Mouse (Mus musculus): ENCODE measurements around the gene A930018P22Rik. TPM values are rescaled to one million over a fixed set of nuclear protein-coding genes. Genes with fewer than 3 reads are reported as not detected.
"Not testable (repeated sequence)": the region's sequence is repeated elsewhere in the genome, so short reads cannot be mapped to it uniquely, and the experiment has no call there.

The A930018P22Rik gene
- polyA plus RNA-seq, 1 experiment from 2014 or later: not detected

DNA sequence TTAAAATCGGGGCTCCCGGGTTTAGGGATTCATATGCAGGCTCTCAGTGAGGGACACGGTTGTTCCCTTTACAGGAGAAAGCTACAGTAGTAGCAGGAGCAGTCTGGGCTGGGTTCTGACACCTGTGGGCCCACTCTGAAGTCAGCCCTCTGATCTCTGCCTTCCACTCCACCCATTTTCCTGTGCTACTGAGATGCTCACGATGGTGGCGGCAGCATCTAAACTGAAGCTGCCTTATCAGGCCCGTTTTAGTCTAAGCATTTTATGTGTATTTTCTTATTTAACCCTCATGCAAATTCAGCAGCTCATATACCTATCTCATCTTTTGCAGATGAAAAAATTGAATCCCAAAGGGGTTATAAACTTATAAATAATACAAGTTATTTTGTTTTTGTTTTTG is 17.8 kb upstream of the A930018P22Rik start:
- no peak overlapping the region for H3K27ac ChIP-seq (ENCODE audit: low read depth)
- WGBS: 79% methylated on average over 6 of the region's 6 CpGs
- no peak overlapping the region for H3K9ac ChIP-seq
- no peak for DNase-seq
- TF ChIP-seq CTCF (IDR thresholded peaks at IDR 0.05; ENCODE audit: low read depth): no peak
- no peaks in the 10 kb centered on the region for H3K27me3 ChIP-seq (ENCODE audit: insufficient read depth, low read length)
- no peak overlapping the region for H3K4me3 ChIP-seq (ENCODE audit: low read depth, low read length)
- no peaks in the 10 kb centered on the region for H3K9me3 ChIP-seq (ENCODE audit: low read depth, low read length)
- ATAC-seq (ENCODE audit: insufficient read depth): no peak
- H3K4me2 ChIP-seq: no peak overlapping the region
- no peaks in the 10 kb centered on the region for H3K36me3 ChIP-seq (ENCODE audit: insufficient read depth)
- H3K4me1 ChIP-seq (ENCODE audit: insufficient read depth): no peaks in the 10 kb centered on the region

DNA sequence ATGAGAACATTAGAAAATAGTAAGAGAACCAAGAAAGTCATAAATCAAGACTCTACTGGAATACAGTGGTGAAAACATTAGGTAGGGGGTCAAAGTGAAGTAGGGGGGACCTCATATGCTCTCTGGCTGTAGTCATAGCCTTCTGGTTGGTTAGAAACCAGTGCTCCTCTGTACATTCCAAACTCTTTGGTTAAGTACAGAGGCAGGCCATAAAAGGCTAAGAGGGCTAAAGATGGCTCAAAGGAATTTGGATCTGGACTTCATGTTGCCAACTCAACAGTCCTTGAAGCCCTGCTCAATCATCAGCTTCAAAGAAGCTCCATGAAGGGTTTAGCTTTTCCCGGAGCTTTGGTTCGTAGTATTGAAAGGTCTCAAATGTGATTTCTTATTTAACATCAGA is 13.5 kb upstream of the A930018P22Rik start:
- not testable (repeated sequence) for H3K27me3 ChIP-seq (ENCODE audit: insufficient read depth, low read length); H3K4me1 ChIP-seq (ENCODE audit: insufficient read depth); ATAC-seq (ENCODE audit: insufficient read depth); H3K9ac ChIP-seq; H3K4me3 ChIP-seq (ENCODE audit: low read depth, low read length); DNase-seq; H3K4me2 ChIP-seq; H3K27ac ChIP-seq (ENCODE audit: low read depth); H3K9me3 ChIP-seq (ENCODE audit: low read depth, low read length); H3K36me3 ChIP-seq (ENCODE audit: insufficient read depth)
- WGBS: 78% methylated on average over 2 of the region's 2 CpGs

DNA sequence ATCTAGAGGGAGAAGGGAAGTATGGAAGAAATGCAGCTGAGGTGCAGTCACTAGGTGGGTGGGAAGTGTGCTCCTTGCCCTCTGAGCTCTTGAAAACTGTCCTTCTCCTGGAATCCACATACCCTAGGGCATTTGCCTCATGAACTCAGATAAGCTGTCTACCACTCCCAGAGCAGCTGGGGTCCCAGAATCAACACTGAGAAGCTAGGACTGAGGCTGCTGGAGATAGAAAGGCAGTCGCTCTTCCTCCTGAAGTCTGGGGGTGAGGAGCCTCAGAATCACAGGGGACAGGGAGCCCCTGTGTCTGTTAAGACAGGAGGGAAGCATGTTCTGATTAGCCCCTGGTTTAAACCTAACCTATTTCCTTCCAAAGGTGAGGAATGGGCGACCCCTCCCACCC is 13.0 kb upstream of the A930018P22Rik start:
- Histone ChIP-seq H3K4me1 (ENCODE audit: insufficient read depth) (no peaks in the 10 kb centered on the region), H3K27me3 (ENCODE audit: insufficient read depth, low read length) (no peaks in the 10 kb centered on the region), H3K4me3 (ENCODE audit: low read depth, low read length) (no peak overlapping the region), H3K9me3 (ENCODE audit: low read depth, low read length) (no peaks in the 10 kb centered on the region), H3K27ac (ENCODE audit: low read depth) (peak overlapping the region; percentile 6; the same call in 1 of the 2 replicates), H3K9ac (no peak overlapping the region), H3K4me2 (no peak overlapping the region), H3K36me3 (ENCODE audit: insufficient read depth) (no peaks in the 10 kb centered on the region)
- TF ChIP-seq CTCF (IDR thresholded peaks at IDR 0.05; ENCODE audit: low read depth): no peak
- DNase-seq (no peak), ATAC-seq (ENCODE audit: insufficient read depth) (no peak)
- whole genome bisulfite sequencing: 51% methylated on average over 2 of the region's 2 CpGs

DNA sequence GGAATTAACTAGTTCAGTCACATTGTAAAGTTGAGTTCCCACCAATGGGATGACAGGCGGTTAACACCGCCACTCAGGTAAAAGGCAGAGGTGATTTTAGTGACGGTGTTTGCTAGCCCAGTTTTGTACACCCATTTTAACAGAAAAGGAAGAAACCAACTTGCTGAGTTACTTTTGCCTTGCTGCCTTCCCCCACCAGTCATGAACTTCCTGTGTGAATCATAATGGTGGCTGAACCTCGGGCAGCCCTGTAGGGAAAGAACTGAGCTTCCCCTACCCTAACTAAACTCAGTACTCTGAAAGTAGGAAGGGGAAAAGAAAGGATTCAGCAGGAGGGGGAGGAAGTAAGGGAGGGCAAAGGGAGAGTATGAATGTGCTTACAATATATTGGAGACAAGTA is 12.5 kb upstream of the A930018P22Rik start:
- Histone ChIP-seq H3K4me2 (no peak overlapping the region), H3K4me3 (ENCODE audit: low read depth, low read length) (no peak overlapping the region), H3K9ac (no peak overlapping the region), H3K27me3 (ENCODE audit: insufficient read depth, low read length) (no peaks in the 10 kb centered on the region), H3K27ac (ENCODE audit: low read depth) (peak overlapping the region; percentile 6; the same call in 1 of the 2 replicates), H3K4me1 (ENCODE audit: insufficient read depth) (no peaks in the 10 kb centered on the region), H3K9me3 (ENCODE audit: low read depth, low read length) (no peaks in the 10 kb centered on the region), H3K36me3 (ENCODE audit: insufficient read depth) (no peaks in the 10 kb centered on the region)
- 83% methylated on average over 4 of the region's 4 CpGs for WGBS
- ATAC-seq (ENCODE audit: insufficient read depth): no peak
- no peak for TF ChIP-seq CTCF (IDR thresholded peaks at IDR 0.05; ENCODE audit: low read depth)
- no peak for DNase-seq

DNA sequence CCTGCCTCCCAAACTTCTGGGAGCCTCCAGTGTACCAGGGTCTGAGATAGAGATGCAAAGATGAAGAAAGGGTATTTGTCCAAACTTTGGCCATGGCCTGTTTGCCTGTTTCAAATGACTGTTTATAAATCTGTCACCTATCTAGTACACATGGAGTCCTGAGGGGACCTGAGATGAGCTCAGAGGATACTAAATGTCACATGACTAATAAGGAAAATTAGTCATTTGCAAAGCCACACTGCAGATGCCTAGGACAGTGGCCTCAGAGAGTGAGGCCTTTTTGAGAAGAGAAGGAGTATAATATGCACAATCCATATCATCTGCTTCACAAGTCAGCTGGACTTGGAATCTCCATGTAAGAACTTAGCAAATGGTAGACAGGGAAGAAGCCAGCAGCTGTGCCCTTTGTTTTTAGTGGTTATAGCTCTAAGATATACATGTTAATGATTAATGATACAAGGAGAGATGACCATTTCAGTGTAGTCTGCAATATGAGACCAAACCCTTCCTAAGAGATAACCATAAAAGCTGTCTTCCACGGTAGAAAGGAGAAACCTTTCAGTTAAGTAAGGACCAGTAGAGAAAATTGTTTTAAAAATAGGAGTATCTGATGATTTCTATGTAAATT is 11.3 kb upstream of the A930018P22Rik start:
- not testable (repeated sequence) for DNase-seq; ATAC-seq (ENCODE audit: insufficient read depth); H3K27me3 ChIP-seq (ENCODE audit: insufficient read depth, low read length); H3K4me3 ChIP-seq (ENCODE audit: low read depth, low read length); H3K27ac ChIP-seq (ENCODE audit: low read depth); H3K4me2 ChIP-seq; H3K9me3 ChIP-seq (ENCODE audit: low read depth, low read length); H3K4me1 ChIP-seq (ENCODE audit: insufficient read depth); H3K36me3 ChIP-seq (ENCODE audit: insufficient read depth); H3K9ac ChIP-seq
- no CpG with 5 or more reads among the region's 1 CpGs for WGBS

DNA sequence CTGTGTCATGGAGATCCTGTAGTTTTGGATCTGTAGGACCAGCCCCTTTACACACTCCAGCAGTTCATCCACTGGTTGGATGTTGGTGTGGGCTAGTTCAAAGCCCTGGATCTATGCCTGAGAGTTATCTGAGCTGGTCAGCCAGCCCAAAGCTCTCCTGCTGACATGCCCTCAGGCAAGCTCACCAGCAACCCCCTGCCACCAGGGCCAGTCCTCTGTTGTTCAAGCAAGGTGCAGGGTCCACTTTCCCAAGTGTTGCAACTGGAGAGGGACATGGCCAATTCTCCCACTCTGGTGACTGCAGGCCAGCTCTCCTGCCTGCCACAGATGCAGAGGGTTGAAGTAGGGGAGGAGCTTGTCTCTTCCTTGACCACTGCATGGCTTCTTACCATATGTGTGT is 9.0 kb upstream of the A930018P22Rik start:
- H3K9ac ChIP-seq; H3K27me3 ChIP-seq (ENCODE audit: insufficient read depth, low read length); H3K9me3 ChIP-seq (ENCODE audit: low read depth, low read length); H3K27ac ChIP-seq (ENCODE audit: low read depth); DNase-seq; H3K4me2 ChIP-seq; ATAC-seq (ENCODE audit: insufficient read depth); H3K4me1 ChIP-seq (ENCODE audit: insufficient read depth); H3K36me3 ChIP-seq (ENCODE audit: insufficient read depth); H3K4me3 ChIP-seq (ENCODE audit: low read depth, low read length): not testable (repeated sequence)

DNA sequence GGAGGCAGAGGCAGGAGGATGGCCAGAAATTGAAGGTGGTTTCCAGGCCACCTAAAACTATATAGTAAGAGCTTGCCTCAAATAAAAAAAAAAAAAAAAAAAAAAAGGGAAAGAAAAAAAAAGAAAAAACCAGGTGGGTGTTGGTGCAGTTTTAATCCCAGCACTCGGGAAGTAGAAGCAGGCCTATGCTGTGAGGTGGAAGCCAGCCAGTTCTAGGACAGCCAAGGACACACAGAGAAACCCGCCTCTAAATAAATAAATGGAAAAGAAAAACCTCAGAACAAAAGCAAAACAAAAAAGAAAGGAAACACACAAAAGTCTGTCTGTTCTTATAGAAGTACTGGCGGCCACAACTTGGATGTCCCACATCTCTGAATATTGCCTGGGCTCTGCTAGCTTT is 7.7 kb upstream of the A930018P22Rik start:
- WGBS: 77% methylated on average over 3 of the region's 3 CpGs
- Histone ChIP-seq H3K27ac (ENCODE audit: low read depth) (no peak overlapping the region), H3K36me3 (ENCODE audit: insufficient read depth) (no peaks in the 10 kb centered on the region), H3K27me3 (ENCODE audit: insufficient read depth, low read length) (no peaks in the 10 kb centered on the region), H3K4me3 (ENCODE audit: low read depth, low read length) (no peak overlapping the region), H3K9ac (no peak overlapping the region), H3K4me1 (ENCODE audit: insufficient read depth) (no peaks in the 10 kb centered on the region), H3K9me3 (ENCODE audit: low read depth, low read length) (no peaks in the 10 kb centered on the region), H3K4me2 (no peak overlapping the region)
- DNase-seq (no peak), ATAC-seq (ENCODE audit: insufficient read depth) (no peak)
- TF ChIP-seq CTCF (IDR thresholded peaks at IDR 0.05; ENCODE audit: low read depth): no peak

DNA sequence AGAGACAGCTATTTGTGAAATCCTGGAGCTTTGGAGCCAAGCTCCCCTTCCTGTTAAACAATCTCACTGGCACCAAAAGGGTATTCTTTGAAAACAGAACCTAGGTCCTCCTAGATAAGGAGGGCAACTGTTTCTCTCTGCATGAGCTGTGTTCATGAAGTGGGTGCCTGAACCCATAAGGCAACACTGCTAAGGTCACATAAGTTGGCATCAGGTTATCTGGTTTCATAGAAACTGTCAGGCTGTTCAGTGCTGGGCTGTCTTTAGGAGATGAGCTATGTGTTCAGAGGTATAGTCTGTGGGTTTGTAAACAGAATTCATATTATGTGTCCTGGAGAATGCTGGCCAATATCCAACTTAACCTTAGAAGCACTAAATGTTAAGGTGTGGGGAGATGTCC is 5.4 kb upstream of the A930018P22Rik start:
- H3K9ac ChIP-seq; H3K9me3 ChIP-seq (ENCODE audit: low read depth, low read length); DNase-seq; H3K36me3 ChIP-seq (ENCODE audit: insufficient read depth); H3K4me1 ChIP-seq (ENCODE audit: insufficient read depth); H3K4me2 ChIP-seq; ATAC-seq (ENCODE audit: insufficient read depth); H3K4me3 ChIP-seq (ENCODE audit: low read depth, low read length); H3K27me3 ChIP-seq (ENCODE audit: insufficient read depth, low read length); H3K27ac ChIP-seq (ENCODE audit: low read depth): not testable (repeated sequence)

Data from lung, embryonic 14.5 days (tissue).